Mouse (Mus musculus): ENCODE measurements around the gene Zfp385c. TPM values are rescaled to one million over a fixed set of nuclear protein-coding genes. Genes with fewer than 3 reads are reported as not detected.

Zfp385c gene
- polyA plus RNA-seq, 1 experiment from 2014 or later: 0.18 TPM

DNA sequence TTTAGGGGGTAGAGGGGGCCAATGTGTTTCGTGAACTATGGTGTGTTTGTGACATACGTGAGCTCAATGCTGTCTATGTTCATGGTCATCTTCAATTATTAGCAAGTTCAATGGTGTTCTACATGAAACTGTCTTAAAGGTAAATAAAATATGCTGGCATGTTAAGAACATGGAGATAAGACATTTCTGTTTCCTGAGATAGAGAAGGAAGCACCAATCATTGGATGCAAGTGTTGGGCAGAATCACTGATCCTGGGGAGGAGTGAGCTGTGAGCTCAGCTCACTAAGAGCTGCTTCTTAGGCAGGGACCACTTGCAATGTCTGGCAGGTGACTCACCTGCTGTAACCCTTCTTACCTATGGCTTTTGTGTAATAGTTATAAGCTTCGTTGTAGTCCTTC is 90.9 kb downstream of the Zfp385c start:
- no peaks in the 10 kb centered on the region for H3K27me3 ChIP-seq (ENCODE audit: control insufficient read depth, insufficient read depth, low read length)
- H3K4me2 ChIP-seq (replicated peaks; ENCODE audit: low read depth): no peak overlapping the region
- no peak overlapping the region for H3K9ac ChIP-seq (ENCODE audit: low read length)
- ATAC-seq (ENCODE audit: low FRiP score, low TSS enrichment) (no peak), DNase-seq (ENCODE audit: low spot score) (no peak)
- 95% methylated on average over 3 of the region's 3 CpGs for WGBS
- no peak overlapping the region for H3K27ac ChIP-seq (replicated peaks)
- no peak for TF ChIP-seq EP300 (optimal IDR thresholded peaks at IDR 0.05)
- TF ChIP-seq CTCF (IDR thresholded peaks at IDR 0.05; ENCODE audit: low read depth): no peak
- peaks cover 17% of the 10 kb centered on the region for H3K36me3 ChIP-seq (ENCODE audit: control insufficient read depth, insufficient read depth, low read length)
- no peak overlapping the region for H3K4me3 ChIP-seq (ENCODE audit: low read depth, low read length)
- H3K4me1 ChIP-seq (replicated peaks; ENCODE audit: control insufficient read depth, insufficient read depth): 0 out of 2 replicates have a peak, but pooled peaks cover 2% of the 10 kb centered on the region
- no peaks in the 10 kb centered on the region for H3K9me3 ChIP-seq (ENCODE audit: control insufficient read depth, low read length)

DNA sequence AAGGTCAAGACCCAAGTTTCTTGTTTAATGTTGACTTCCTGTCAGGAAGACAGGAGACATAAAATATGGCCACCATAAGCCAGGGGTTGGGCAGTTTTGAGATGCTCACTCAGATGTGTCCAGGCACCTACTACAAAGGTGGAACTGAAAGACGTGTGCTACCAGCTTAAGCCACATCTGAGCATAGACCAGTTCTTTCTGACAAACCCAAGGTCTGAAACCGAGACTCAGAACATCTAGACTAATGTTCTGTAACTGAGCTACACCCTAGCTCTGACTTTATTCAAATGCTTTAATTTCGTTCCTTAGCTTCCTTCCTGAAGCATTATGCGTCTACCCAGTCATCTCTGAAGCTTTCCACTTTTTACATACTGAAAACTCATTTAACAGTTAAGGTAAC is 94.2 kb downstream of the Zfp385c start:
- H3K4me2 ChIP-seq (replicated peaks; ENCODE audit: low read depth): no peak overlapping the region
- no peak for TF ChIP-seq EP300 (optimal IDR thresholded peaks at IDR 0.05)
- no peak for TF ChIP-seq CTCF (IDR thresholded peaks at IDR 0.05; ENCODE audit: low read depth)
- H3K9me3 ChIP-seq (ENCODE audit: control insufficient read depth, low read length): no peaks in the 10 kb centered on the region

DNA sequence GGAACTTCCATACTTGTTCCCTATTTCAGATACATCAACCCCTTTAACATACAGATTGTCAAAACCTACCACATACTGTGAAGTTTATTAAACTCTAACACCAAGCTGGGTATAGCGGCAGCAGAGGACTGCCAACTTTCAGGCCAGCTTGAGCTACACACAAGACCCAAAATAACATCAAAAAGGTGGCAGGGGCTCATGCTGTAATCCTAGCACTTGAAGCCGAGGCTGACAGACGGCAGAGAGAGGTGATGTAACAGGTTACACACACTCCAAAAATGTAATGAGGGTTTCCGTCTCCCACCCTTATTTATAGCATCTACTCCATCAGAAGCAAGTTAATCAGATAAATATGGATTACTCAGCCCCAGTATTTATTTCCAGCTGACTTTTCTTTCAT is 96.7 kb downstream of the Zfp385c start:
- Histone ChIP-seq H3K27ac (replicated peaks) (no peak overlapping the region), H3K36me3 (ENCODE audit: control insufficient read depth, insufficient read depth, low read length) (peaks cover 36% of the 10 kb centered on the region), H3K4me1 (replicated peaks; ENCODE audit: control insufficient read depth, insufficient read depth) (no peaks in the 10 kb centered on the region), H3K27me3 (ENCODE audit: control insufficient read depth, insufficient read depth, low read length) (no peaks in the 10 kb centered on the region), H3K9ac (ENCODE audit: low read length) (no peak overlapping the region), H3K9me3 (ENCODE audit: control insufficient read depth, low read length) (no peaks in the 10 kb centered on the region), H3K4me3 (ENCODE audit: low read depth, low read length) (no peak overlapping the region), H3K4me2 (replicated peaks; ENCODE audit: low read depth) (no peak overlapping the region)
- DNase-seq (ENCODE audit: low spot score) (no peak), ATAC-seq (ENCODE audit: low FRiP score, low TSS enrichment) (no peak)
- 70% methylated on average over 4 of the region's 4 CpGs for WGBS
- TF ChIP-seq CTCF (IDR thresholded peaks at IDR 0.05; ENCODE audit: low read depth) (no peak), EP300 (optimal IDR thresholded peaks at IDR 0.05) (no peak)

More for the DNA sequence above, 94.2 kb downstream of the Zfp385c start:
- Histone ChIP-seq H3K4me3 (ENCODE audit: low read depth, low read length) (no peak overlapping the region), H3K27me3 (ENCODE audit: control insufficient read depth, insufficient read depth, low read length) (no peaks in the 10 kb centered on the region), H3K4me1 (replicated peaks; ENCODE audit: control insufficient read depth, insufficient read depth) (no peaks in the 10 kb centered on the region), H3K36me3 (ENCODE audit: control insufficient read depth, insufficient read depth, low read length) (peaks cover 26% of the 10 kb centered on the region), H3K27ac (replicated peaks) (no peak overlapping the region), H3K9ac (ENCODE audit: low read length) (no peak overlapping the region)
- 86% methylated on average over 4 of the region's 4 CpGs for WGBS
- DNase-seq (ENCODE audit: low spot score): no peak
- ATAC-seq (ENCODE audit: low FRiP score, low TSS enrichment): no peak

DNA sequence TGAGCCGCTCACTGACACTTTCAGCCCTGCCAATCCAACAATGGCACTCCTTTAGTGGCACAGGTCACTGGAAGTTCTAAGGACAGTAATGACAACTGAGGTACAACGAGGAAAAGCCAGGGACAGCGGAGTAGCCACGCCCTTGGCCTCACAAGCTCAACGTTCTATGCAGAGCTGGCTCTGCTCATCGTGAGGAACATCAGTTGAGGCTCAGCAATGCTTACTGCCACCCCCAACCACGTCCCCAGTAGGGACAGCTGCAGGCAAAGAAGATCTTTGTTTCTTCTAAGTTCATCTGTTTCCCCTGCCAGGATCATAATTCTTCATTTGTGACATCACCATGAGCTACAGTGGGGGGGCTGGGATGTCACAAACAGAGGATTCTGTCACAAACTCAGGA is 97.6 kb downstream of the Zfp385c start:
- ATAC-seq (ENCODE audit: low FRiP score, low TSS enrichment) (no peak), DNase-seq (ENCODE audit: low spot score) (no peak)
- H3K4me3 ChIP-seq (ENCODE audit: low read depth, low read length): no peak overlapping the region
- no peak overlapping the region for H3K9ac ChIP-seq (ENCODE audit: low read length)
- H3K27ac ChIP-seq (replicated peaks): no peak overlapping the region
- no peak overlapping the region for H3K4me2 ChIP-seq (replicated peaks; ENCODE audit: low read depth)
- 68% methylated on average over 7 of the region's 7 CpGs for WGBS
- TF ChIP-seq EP300 (optimal IDR thresholded peaks at IDR 0.05) (no peak), CTCF (IDR thresholded peaks at IDR 0.05; ENCODE audit: low read depth) (no peak)
- no peaks in the 10 kb centered on the region for H3K4me1 ChIP-seq (replicated peaks; ENCODE audit: control insufficient read depth, insufficient read depth)
- no peaks in the 10 kb centered on the region for H3K27me3 ChIP-seq (ENCODE audit: control insufficient read depth, insufficient read depth, low read length)
- no peaks in the 10 kb centered on the region for H3K9me3 ChIP-seq (ENCODE audit: control insufficient read depth, low read length)
- H3K36me3 ChIP-seq (ENCODE audit: control insufficient read depth, insufficient read depth, low read length): peaks cover 38% of the 10 kb centered on the region

DNA sequence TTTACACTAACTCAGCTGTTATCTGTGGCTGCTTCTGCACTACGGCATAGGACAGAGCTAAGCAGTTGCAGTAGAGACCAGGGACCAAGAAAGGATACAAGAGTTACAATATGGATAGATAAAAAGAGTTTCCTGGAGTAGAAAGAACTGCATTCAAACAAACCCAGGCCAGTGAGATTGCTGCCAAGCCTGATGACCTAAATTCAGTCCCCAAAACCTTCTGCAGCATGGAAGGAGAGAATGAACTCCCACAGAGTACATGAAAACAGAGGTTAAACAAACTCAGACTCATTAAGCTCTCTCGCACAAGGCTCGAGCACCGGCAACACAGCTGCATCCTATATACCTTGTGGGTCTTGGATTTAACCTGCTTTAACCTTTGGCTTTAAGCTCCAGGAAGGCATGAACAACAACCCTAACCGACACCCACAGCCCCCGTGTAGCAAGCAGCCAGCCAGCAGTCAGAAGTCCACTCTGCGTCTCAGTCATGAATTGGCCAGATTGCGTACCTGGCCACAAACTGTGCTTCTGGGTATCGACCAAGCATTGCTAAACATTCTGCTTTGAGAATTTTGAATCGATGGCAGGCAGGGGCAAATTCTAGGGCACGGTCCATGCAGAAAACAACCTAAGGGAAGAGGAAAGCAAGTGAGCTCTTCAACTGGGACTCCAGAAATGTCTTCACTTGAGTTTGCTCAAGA is 99.8 kb downstream of the Zfp385c start:
- peaks cover 28% of the 10 kb centered on the region for H3K36me3 ChIP-seq (ENCODE audit: control insufficient read depth, insufficient read depth, low read length)
- no peak overlapping the region for H3K4me3 ChIP-seq (ENCODE audit: low read depth, low read length)
- H3K4me1 ChIP-seq (replicated peaks; ENCODE audit: control insufficient read depth, insufficient read depth): no peaks in the 10 kb centered on the region
- H3K9ac ChIP-seq (ENCODE audit: low read length): no peak overlapping the region
- no peak overlapping the region for H3K4me2 ChIP-seq (replicated peaks; ENCODE audit: low read depth)
- DNase-seq (ENCODE audit: low spot score): no peak
- no peak for TF ChIP-seq CTCF (IDR thresholded peaks at IDR 0.05; ENCODE audit: low read depth)
- no peak for TF ChIP-seq EP300 (optimal IDR thresholded peaks at IDR 0.05)
- H3K9me3 ChIP-seq (ENCODE audit: control insufficient read depth, low read length): no peaks in the 10 kb centered on the region
- H3K27me3 ChIP-seq (ENCODE audit: control insufficient read depth, insufficient read depth, low read length): no peaks in the 10 kb centered on the region
- 89% methylated on average over 11 of the region's 11 CpGs for WGBS
- ATAC-seq (ENCODE audit: low FRiP score, low TSS enrichment): no peak
- no peak overlapping the region for H3K27ac ChIP-seq (replicated peaks)

DNA sequence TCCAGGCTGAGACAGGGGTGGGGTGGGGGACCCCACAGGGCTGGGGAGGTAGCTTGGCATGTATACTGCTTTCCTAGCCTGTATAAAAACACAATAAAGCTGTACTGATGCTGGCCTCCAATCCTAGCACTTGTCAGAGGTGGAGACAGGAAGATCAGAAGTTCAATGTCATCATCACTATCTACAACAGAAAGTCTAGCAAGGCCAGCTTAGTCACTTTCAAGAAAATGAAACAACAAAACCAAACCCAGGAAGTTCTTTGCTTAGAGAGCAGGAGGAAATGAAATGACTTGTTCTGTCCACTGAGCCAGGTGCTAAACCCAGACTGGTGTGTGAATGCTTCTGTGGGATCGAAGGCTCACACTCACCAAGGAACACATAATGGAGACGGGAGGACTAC is 103.8 kb downstream of the Zfp385c start:
- Histone ChIP-seq H3K9ac (ENCODE audit: low read length) (no peak overlapping the region), H3K36me3 (ENCODE audit: control insufficient read depth, insufficient read depth, low read length) (peaks cover 44% of the 10 kb centered on the region), H3K27ac (replicated peaks) (peak overlapping the region; percentile 61; the same call in 1 of the 2 replicates), H3K4me3 (ENCODE audit: low read depth, low read length) (no peak overlapping the region), H3K27me3 (ENCODE audit: control insufficient read depth, insufficient read depth, low read length) (no peaks in the 10 kb centered on the region), H3K9me3 (ENCODE audit: control insufficient read depth, low read length) (no peaks in the 10 kb centered on the region), H3K4me2 (replicated peaks; ENCODE audit: low read depth) (no peak overlapping the region), H3K4me1 (replicated peaks; ENCODE audit: control insufficient read depth, insufficient read depth) (no peaks in the 10 kb centered on the region)
- TF ChIP-seq EP300 (optimal IDR thresholded peaks at IDR 0.05) (no peak), CTCF (IDR thresholded peaks at IDR 0.05; ENCODE audit: low read depth) (no peak)
- no peak for DNase-seq (ENCODE audit: low spot score)
- ATAC-seq (ENCODE audit: low FRiP score, low TSS enrichment): 0 out of 2 replicates have a peak, but pooled peaks have one; percentile 33
- 85% methylated on average over 2 of the region's 2 CpGs for WGBS
